Mouse (Mus musculus) MEL (cell line): ENCODE measurements around the gene Ubtf.
A peak's percentile ranks its signal among the peaks of the same experiment; 100 is the strongest.

ENCODE experiments used
- BHLHE40 ChIP-seq: IDR thresholded peaks from 2 replicates; pipeline ENCODE4 v1.6.1; 2012; ENCODE audit warnings: low read depth, mild to moderate bottlenecking, inconsistent platforms, low read length, improper control_type of control experiment, borderline replicate concordance
- CTCF ChIP-seq, 3 experiments: IDR thresholded peaks in 2 of 3; conservative IDR thresholded peaks in 1 of 3; 2 replicates each; pipeline ENCODE4 v1.5.1; 2011 to 2012; ENCODE audit warnings: low read length in 3 of 3, low read depth in 2 of 3, mild to moderate bottlenecking in 2 of 3, improper control_type of control experiment in 1 of 3, inconsistent platforms in 1 of 3, mixed read lengths in 1 of 3, moderate library complexity in 1 of 3; ENCODE audit not compliant: control insufficient read depth in 1 of 3, insufficient read depth in 1 of 3, poor library complexity in 1 of 3, severe bottlenecking in 1 of 3
- EP300 ChIP-seq, 2 experiments: IDR thresholded peaks; 2 replicates each; pipeline ENCODE4 v1.6.1; 2011; ENCODE audit warnings: improper control_type of control experiment in 2 of 2, low read length in 2 of 2, low read depth in 1 of 2, mild to moderate bottlenecking in 1 of 2
- GATA1 ChIP-seq: IDR thresholded peaks from 2 replicates; pipeline ENCODE4 v1.6.1; 2011; ENCODE audit warnings: low read depth, low read length, improper control_type of control experiment
- MAFK ChIP-seq: IDR thresholded peaks from 2 replicates; pipeline ENCODE4 v1.6.1; 2011; ENCODE audit warnings: low read depth, mild to moderate bottlenecking, low read length, improper control_type of control experiment, borderline replicate concordance
- MAX ChIP-seq: IDR thresholded peaks from 2 replicates; pipeline ENCODE4 v1.6.1; 2011; ENCODE audit warnings: low read length, improper control_type of control experiment
- POLR2A ChIP-seq, 2 experiments: IDR thresholded peaks; 2 replicates each; pipeline ENCODE4 v1.6.1; 2011 to 2012; ENCODE audit warnings: low read length in 2 of 2, mild to moderate bottlenecking in 2 of 2, control low read depth in 1 of 2, improper control_type of control experiment in 1 of 2, low read depth in 1 of 2, moderate library complexity in 1 of 2; ENCODE audit not compliant: control insufficient read depth in 1 of 2, insufficient read depth in 1 of 2, poor library complexity in 1 of 2
- RAD21 ChIP-seq: IDR thresholded peaks from 2 replicates; pipeline ENCODE4 v1.6.1; 2011; ENCODE audit warnings: mild to moderate bottlenecking, low read depth, low read length, improper control_type of control experiment
- TBP ChIP-seq: IDR thresholded peaks from 2 replicates; pipeline ENCODE4 v1.8.0; 2011; ENCODE audit warnings: low read depth, low read length, improper control_type of control experiment

GRCm38 (mm10) chr11:102284501-102285094 is 34.9 kb downstream of the Ubtf start, which contains the start of gene Tmub2:
- TF ChIP-seq POLR2A (IDR thresholded peaks at IDR 0.05; ENCODE audit: control insufficient read depth in 1 of 2, insufficient read depth in 1 of 2, low read depth in 1 of 2, low read length in 2 of 2, poor library complexity in 1 of 2) (peak in 1 of 2 experiments; percentile 76; a peak in 2 of 4 replicates), CTCF (IDR thresholded peaks at IDR 0.05 in 2 of 3, conservative IDR thresholded peaks at IDR 0.05 in 1 of 3; ENCODE audit: control insufficient read depth in 1 of 3, insufficient read depth in 1 of 3, low read depth in 2 of 3, low read length in 3 of 3, poor library complexity in 1 of 3, severe bottlenecking in 1 of 3) (no peak), MAFK (no peak), RAD21 (no peak), TBP (peak; percentile 64), MAX (peak; percentile 64; the same call in 1 of the 2 replicates), GATA1 (0 out of 2 replicates have a peak, but pooled peaks have one; percentile 33), BHLHE40 (no peak), EP300 (IDR thresholded peaks at IDR 0.05; ENCODE audit: low read depth in 1 of 2, low read length in 2 of 2) (no peak)
